Mouse (Mus musculus) thymus, postnatal 36 days (tissue): ENCODE measurements around the gene Actl10.

Experiments
- DNase-seq, 2 experiments: peaks; one replicate each; pipeline ENCODE4 v3.0.0; 2022; ENCODE audit warnings: mixed read lengths in 2 of 2

Actl10 gene

DNA sequence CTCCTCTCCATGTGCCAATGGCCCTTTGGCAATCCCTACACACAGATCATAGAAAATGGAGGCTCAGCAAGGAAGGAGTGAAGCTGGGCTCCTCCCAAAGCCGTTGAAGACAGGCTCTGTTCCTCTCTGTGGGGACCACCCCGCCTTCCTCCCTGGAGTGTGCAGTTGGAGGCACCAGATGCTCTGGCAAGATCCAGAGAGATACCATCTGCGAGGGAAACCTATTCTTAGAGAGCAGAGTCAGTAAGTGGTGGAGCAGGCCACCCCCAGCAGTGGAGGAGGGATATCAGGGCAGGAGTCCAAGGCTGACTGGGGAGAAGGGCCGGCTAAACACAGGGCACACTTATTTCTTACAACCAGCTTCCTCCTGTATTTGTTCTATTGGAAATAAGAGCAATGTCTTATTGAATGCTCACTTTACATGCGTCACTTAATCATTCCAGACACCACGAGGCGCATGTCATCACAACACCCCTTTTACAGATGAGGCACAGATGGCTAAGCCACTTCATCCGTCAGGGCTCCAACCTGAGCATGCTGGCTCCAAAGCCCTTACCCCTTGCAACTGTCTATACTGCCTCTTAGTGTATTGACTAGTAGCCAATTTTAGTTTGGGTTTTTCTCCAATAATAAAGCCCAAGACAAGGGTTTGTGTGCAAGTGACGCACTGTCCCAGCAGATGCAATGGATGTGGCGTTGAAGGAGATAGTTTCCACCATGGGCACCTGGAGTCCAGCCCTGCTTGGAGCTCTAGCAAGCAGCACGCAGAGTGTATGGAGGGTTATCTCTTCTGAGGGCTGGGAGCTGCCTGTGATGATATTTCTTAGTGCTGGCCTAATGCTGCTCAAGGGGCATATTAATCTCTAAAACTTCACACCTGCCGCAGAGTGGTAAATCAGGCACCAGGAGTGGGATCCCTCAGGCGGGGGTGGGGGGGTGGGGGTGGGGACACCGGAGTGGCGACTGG is 32.6 kb downstream of the Actl10 start:
- no peak for DNase-seq

GRCm38 (mm10) chr2:154584931-154585601 is 33.5 kb downstream of the Actl10 start:
- no peak for DNase-seq

- peak; percentile 64 to 67 for DNase-seq
Observed at GRCm38 (mm10) chr2:154586405-154586804, 34.8 kb downstream of the Actl10 start.

DNA sequence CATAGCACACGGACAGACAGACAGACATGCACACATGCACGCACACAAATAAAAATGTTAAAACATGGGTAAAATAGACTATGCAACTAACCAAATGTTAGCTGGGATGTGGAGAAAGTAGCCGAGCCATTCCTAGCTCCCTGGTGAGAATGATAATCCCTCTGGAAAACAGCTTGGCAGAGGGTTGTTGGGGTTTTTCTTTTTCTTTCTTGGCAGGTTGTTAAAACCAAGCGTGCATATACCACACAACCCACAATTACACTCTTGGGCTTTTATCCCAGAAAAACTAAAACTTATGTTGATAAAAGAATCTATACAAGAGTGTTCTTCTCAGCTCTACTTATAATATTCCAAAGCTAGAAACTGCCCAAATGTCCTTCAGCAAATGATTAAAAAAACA is 37.5 kb downstream of the Actl10 start:
- DNase-seq = no peak

DNA sequence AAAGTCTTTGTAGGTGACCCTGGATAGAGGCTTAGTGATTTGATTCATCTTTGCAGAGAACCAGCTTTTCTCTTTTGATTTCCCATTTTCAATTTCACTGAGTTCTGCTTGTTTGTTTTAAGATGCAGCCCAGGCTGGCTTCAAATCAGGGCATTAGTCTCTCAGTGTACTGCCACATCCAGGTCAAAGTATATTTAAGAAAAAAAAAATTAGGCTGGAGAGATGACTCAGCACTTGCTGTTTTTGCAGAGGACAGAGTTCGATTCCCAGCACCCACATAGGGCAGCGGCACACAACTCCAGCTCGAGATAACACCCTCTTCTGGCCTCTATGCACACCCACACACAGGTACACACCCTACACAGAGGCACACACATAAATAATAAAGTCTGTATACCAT is 39.7 kb downstream of the Actl10 start:
- DNase-seq = no peak

DNA sequence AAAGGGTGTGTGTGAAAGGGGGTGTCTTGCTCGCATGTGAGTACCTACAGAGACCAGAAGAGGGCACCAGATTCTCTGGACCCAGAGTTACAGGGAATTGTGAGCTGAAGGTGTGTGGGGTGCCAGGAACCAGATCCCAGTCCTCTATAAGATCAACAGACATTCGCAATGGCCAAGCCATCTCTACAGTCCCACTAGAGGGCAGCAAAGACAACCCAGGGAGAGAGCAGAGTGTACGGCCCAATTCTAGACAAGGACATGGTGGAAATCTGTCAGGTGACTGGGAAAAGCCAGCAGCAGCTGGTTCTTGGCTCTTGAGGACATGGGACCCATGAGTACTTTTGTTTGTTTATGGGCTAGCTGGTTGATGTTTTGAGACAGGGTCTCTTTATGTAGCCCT is 41.4 kb downstream of the Actl10 start:
- DNase-seq = peak; percentile 48 to 53

- no peak for DNase-seq
Observed at GRCm38 (mm10) chr2:154595775-154596174, 44.2 kb downstream of the Actl10 start.

GRCm38 (mm10) chr2:154597399-154597798 is 45.8 kb downstream of the Actl10 start:
- DNase-seq = no peak

GRCm38 (mm10) chr2:154600586-154600985 is 49.0 kb downstream of the Actl10 start:
- DNase-seq = no peak

DNA sequence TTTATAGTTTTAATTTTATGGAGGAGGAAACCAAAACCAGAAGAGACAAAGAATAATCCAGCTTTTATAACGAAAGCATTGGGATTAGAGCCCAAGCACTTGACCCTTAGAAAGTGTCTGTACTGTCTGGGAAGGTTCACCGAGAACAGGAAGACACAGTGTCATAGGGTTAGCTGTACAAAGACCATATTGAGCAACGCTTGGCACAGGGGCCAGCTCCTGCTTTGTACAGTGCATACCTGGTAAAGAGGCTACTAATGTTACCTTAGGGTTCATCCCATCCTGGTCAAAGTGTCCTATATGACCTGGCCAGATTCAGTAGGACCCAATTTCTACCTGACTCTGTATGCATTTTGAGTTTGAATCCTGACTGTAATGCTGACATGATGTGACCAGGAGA is 49.7 kb downstream of the Actl10 start:
- DNase-seq = no peak
